Mouse (Mus musculus) heart, postnatal 0 days (tissue): ENCODE results near the gene Osbpl8. TPM values are rescaled to one million over a fixed set of nuclear protein-coding genes. Genes with fewer than 3 reads are reported as not detected.

Source experiments
- ATAC-seq: fragments of 200-750 bp; cut with Nextera tagmentation; 2 replicates; pipeline ENCODE4 v1.8.0; 2017; ENCODE audit warnings: low read depth, moderate number of reproducible peaks, moderate library complexity; ENCODE audit not compliant: insufficient read depth
- DNase-seq: peaks from one replicate; pipeline ENCODE4 v3.0.0-alpha.2; 2016; ENCODE audit warnings: low spot score
- H3K27ac ChIP-seq: fragments of 300-500 bp; sonication (generic); 2 replicates; pipeline ENCODE4 v1.5.1; 2014; ENCODE audit warnings: low read depth, mild to moderate bottlenecking
- H3K27me3 ChIP-seq: fragments of 300-500 bp; sonication (generic); 2 replicates; pipeline ENCODE4 v1.6.1; 2014; ENCODE audit warnings: low read length, mixed read lengths; ENCODE audit not compliant: control insufficient read depth, insufficient read depth
- H3K36me3 ChIP-seq: fragments of 300-500 bp; sonication (generic); replicated peaks from 2 replicates; pipeline ENCODE4 v1.6.1; 2014; ENCODE audit warnings: low read length, mixed read lengths; ENCODE audit not compliant: control insufficient read depth, insufficient read depth
- H3K4me1 ChIP-seq: fragments of 300-500 bp; sonication (generic); 2 replicates; pipeline ENCODE4 v1.6.1; 2014; ENCODE audit warnings: antibody characterized with exemption; ENCODE audit not compliant: control insufficient read depth, insufficient read depth
- H3K4me2 ChIP-seq: fragments of 300-500 bp; sonication (generic); 2 replicates; pipeline ENCODE4 v1.6.1; 2014; ENCODE audit warnings: low read depth, mild to moderate bottlenecking, low read length, moderate library complexity
- H3K4me3 ChIP-seq: fragments of 300-500 bp; sonication (generic); 2 replicates; pipeline ENCODE4 v1.5.1; 2014; ENCODE audit warnings: low read depth, low read length
- H3K9ac ChIP-seq: fragments of 300-500 bp; sonication (generic); replicated peaks from 2 replicates; pipeline ENCODE4 v1.6.1; 2014; ENCODE audit warnings: low read depth, low read length, mixed read lengths
- H3K9me3 ChIP-seq: fragments of 300-500 bp; sonication (generic); replicated peaks from 2 replicates; pipeline ENCODE4 v1.6.1; 2016; ENCODE audit warnings: low read length; ENCODE audit not compliant: control insufficient read depth
- CTCF ChIP-seq: IDR thresholded peaks from 2 replicates; pipeline ENCODE4 v1.5.1; 2016; ENCODE audit warnings: antibody characterized with exemption, control low read depth, low read depth
- EP300 ChIP-seq: IDR thresholded peaks from 2 replicates; pipeline ENCODE4 v1.6.1; 2016; ENCODE audit warnings: antibody characterized with exemption, low read depth
- WGBS: fragments of 180-500 bp; shearing (Covaris S2); extraction: QIAGEN DNeasy Blood & Tissue Kit; methylation state at CpG from one replicate; pipeline ENCODE4 v1.1.7; 2014; 5-methylcytosine and 5-hydroxymethylcytosine counted together
- polyA plus RNA-seq: library from polyadenylated mRNA; unstranded; fragments of >200 nt; fragmentation: Nextera tagmentation; extraction: Ambion mirVana; gene quantifications from 2 replicates; pipeline ENCODE4 v1.2.1, GENCODE M21; 2015
- total RNA-seq: library from RNA; depleted of rRNA; stranded (reverse); fragments of >200 nt; gene quantifications from 2 replicates; pipeline ENCODE4 v1.2.3, GENCODE M21; 2014; ENCODE audit warnings: low replicate concordance

Gene Osbpl8
- total and polyA plus RNA-seq, 2 experiments from 2014 or later, result 30.8 to 110 TPM

GRCm38 (mm10) chr10:111205421-111205820, 40.9 kb downstream of the Osbpl8 start:
- H3K4me1 ChIP-seq, result no peaks in the 10 kb centered on the region
- no peak for ATAC-seq
- H3K9me3 ChIP-seq, result no peaks in the 10 kb centered on the region
- H3K4me3 ChIP-seq, result no peak overlapping the region
- 99% methylated on average over 2 of the region's 2 CpGs for WGBS
- no peaks in the 10 kb centered on the region for H3K27me3 ChIP-seq
- no peak overlapping the region for H3K9ac ChIP-seq
- H3K36me3 ChIP-seq, result peaks cover 8% of the 10 kb centered on the region; the same call in 1 of the 2 replicates
- no peak for DNase-seq
- no peak overlapping the region for H3K4me2 ChIP-seq
- TF ChIP-seq CTCF, result no peak
- TF ChIP-seq EP300, result no peak
- no peak overlapping the region for H3K27ac ChIP-seq

GRCm38 (mm10) chr10:111207386-111207785, 42.8 kb downstream of the Osbpl8 start:
- Histone ChIP-seq H3K4me2 (no peak overlapping the region), H3K9ac (no peak overlapping the region), H3K27ac (no peak overlapping the region), H3K4me3 (no peak overlapping the region), H3K27me3 (no peaks in the 10 kb centered on the region), H3K36me3 (peaks cover 8% of the 10 kb centered on the region; the same call in 1 of the 2 replicates), H3K4me1 (peaks cover 3% of the 10 kb centered on the region), H3K9me3 (no peaks in the 10 kb centered on the region)
- no peak for DNase-seq
- ATAC-seq, result no peak
- TF ChIP-seq CTCF (no peak), EP300 (no peak)
- 81% methylated on average over 9 of the region's 9 CpGs for WGBS

- TF ChIP-seq EP300 (no peak), CTCF (no peak)
- Histone ChIP-seq H3K4me1 (peaks cover 10% of the 10 kb centered on the region), H3K4me3 (no peak overlapping the region), H3K9me3 (no peaks in the 10 kb centered on the region), H3K9ac (no peak overlapping the region), H3K27me3 (no peaks in the 10 kb centered on the region), H3K4me2 (no peak overlapping the region), H3K27ac (no peak overlapping the region), H3K36me3 (no peaks in the 10 kb centered on the region)
- 83% methylated on average over 3 of the region's 3 CpGs for WGBS
- ATAC-seq (no peak), DNase-seq (no peak)
Observed at GRCm38 (mm10) chr10:111214084-111214483, 49.5 kb downstream of the Osbpl8 start.

- peaks cover 10% of the 10 kb centered on the region for H3K4me1 ChIP-seq
- no peak overlapping the region for H3K4me2 ChIP-seq
- TF ChIP-seq EP300, result no peak
- TF ChIP-seq CTCF, result no peak
- 72% methylated on average over 2 of the region's 2 CpGs for WGBS
- no peak overlapping the region for H3K27ac ChIP-seq
- no peaks in the 10 kb centered on the region for H3K27me3 ChIP-seq
- ATAC-seq, result no peak
- H3K9me3 ChIP-seq, result no peaks in the 10 kb centered on the region
- no peak overlapping the region for H3K4me3 ChIP-seq
- H3K36me3 ChIP-seq, result 0 out of 2 replicates have a peak, but pooled peaks cover 3% of the 10 kb centered on the region
- no peak overlapping the region for H3K9ac ChIP-seq
- no peak for DNase-seq
Observed at GRCm38 (mm10) chr10:111214696-111215095, 50.1 kb downstream of the Osbpl8 start.

DNA sequence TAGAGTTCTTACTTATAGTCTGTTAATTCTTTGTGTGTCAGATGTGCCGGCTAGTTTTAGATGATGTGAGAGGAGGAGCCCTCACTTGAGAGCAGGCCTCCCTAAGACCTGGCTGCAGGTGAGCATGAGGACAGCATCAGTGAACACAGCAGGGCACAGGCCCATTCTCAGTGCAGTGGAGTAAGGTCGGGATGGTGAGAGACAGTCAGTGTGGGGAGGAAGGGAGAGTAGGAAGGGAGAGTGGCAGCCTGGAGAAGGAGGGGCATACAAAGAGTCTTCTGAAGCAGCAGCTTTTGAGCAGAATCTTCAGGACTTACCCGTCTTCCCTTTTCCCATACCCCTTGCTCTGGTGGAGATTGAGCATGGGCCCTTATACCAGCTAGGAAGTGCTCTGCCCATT, 51.0 kb downstream of the Osbpl8 start:
- Histone ChIP-seq H3K36me3 (0 out of 2 replicates have a peak, but pooled peaks cover 3% of the 10 kb centered on the region), H3K9ac (no peak overlapping the region), H3K9me3 (no peaks in the 10 kb centered on the region), H3K4me3 (no peak overlapping the region), H3K4me2 (no peak overlapping the region), H3K4me1 (peaks cover 10% of the 10 kb centered on the region), H3K27me3 (no peaks in the 10 kb centered on the region), H3K27ac (no peak overlapping the region)
- ATAC-seq, result no peak
- WGBS, result 51% methylated on average over 3 of the region's 3 CpGs
- TF ChIP-seq EP300 (no peak), CTCF (no peak)
- DNase-seq, result no peak

DNA sequence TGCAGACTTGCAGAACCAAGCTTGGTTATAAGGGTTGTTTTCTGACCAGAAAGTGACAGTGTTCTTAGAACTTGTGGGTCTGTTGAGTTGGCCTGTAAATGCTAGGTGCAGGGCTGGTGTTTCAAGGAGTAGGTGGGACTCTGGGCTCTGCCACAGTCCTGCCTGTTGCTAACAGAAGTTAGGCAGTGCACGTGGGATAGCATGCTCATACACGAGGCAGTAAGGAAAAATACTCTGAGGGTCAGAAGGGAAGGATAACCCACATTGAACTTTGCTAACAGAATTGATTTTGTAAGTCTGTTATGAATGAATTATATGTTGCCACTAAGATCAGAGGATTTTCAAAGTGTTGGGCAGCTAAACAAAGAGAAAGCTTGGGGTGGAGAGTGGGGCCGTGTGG, 51.6 kb downstream of the Osbpl8 start:
- no peaks in the 10 kb centered on the region for H3K27me3 ChIP-seq
- 60% methylated on average over 3 of the region's 3 CpGs for WGBS
- no peak overlapping the region for H3K27ac ChIP-seq
- H3K9ac ChIP-seq, result no peak overlapping the region
- no peak for DNase-seq
- H3K9me3 ChIP-seq, result no peaks in the 10 kb centered on the region
- ATAC-seq, result no peak
- peaks cover 10% of the 10 kb centered on the region for H3K4me1 ChIP-seq
- H3K4me2 ChIP-seq, result no peak overlapping the region
- H3K36me3 ChIP-seq, result 0 out of 2 replicates have a peak, but pooled peaks cover 3% of the 10 kb centered on the region
- H3K4me3 ChIP-seq, result no peak overlapping the region
- TF ChIP-seq CTCF, result no peak
- TF ChIP-seq EP300, result no peak
